In the genomic region with DNA sequence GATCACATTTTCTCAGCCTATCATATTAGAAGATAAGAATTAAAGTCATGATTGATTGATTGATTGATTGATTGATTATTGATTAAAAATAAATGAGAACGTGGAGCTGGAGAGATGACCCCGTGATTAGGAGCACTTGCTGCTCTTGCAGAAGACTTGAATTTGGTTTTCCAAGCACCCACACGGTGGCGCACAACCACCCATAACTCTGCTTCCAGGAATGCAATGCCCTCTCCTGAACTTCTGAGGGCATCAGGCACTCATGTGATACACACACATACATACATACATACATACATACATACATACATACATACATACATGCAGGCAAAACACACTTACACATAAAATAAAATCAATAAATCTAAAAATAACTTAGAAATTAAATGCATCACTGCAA, we compare ENCODE assay signal across 9 mouse cellular contexts. TPM values are rescaled to one million over a fixed set of nuclear protein-coding genes. Genes with fewer than 3 reads are reported as not detected.
DNase-seq lines count a peak whose midpoint lies in the region; ATAC-seq and TF ChIP-seq lines count a peak whose summit lies in the region.
"Had no signal": no experiment of that assay in that cellular context is flagged by ENCODE, and none has a peak within 500 bp of the region (broad histone marks: within the 10 kb centered on the region; RNA-seq: fewer than 3 reads in every experiment).

No protein-coding gene starts in this region.

- no peak overlapping the region for H3K4me3 ChIP-seq in midbrain, postnatal 0 days (ENCODE audit: low read depth, low read length)
- no peak overlapping the region for H3K4me3 ChIP-seq in midbrain, embryonic 11.5 days (ENCODE audit: low read depth, low read length)
- H3K4me3 ChIP-seq in embryonic facial prominence, embryonic 11.5 days (ENCODE audit: low read depth, low read length) = no peak overlapping the region

- TF ChIP-seq CTCF in midbrain, postnatal 0 days (IDR thresholded peaks at IDR 0.05) = peak; percentile 51

- 77% methylated on average over 4 of the region's 4 CpGs for WGBS in midbrain, postnatal 0 days
- 57% methylated on average over 4 of the region's 4 CpGs for WGBS in midbrain, embryonic 11.5 days
- 61% methylated on average over 4 of the region's 4 CpGs for WGBS in embryonic facial prominence, embryonic 11.5 days

- H3K4me2 ChIP-seq in midbrain, postnatal 0 days (ENCODE audit: low read depth, low read length, poor library complexity, severe bottlenecking) = no peak overlapping the region
- H3K4me2 ChIP-seq in midbrain, embryonic 11.5 days = no peak overlapping the region
- no peak overlapping the region for H3K4me2 ChIP-seq in embryonic facial prominence, embryonic 11.5 days (ENCODE audit: low read depth, low read length)

- H3K9ac ChIP-seq in midbrain, postnatal 0 days (replicated peaks; ENCODE audit: low read length, poor library complexity, severe bottlenecking) = no peak overlapping the region
- H3K9ac ChIP-seq in midbrain, embryonic 11.5 days (ENCODE audit: low read length) = no peak overlapping the region
- no peak overlapping the region for H3K9ac ChIP-seq in embryonic facial prominence, embryonic 11.5 days (replicated peaks; ENCODE audit: low read length)

- H3K36me3 ChIP-seq in midbrain, postnatal 0 days (ENCODE audit: insufficient read depth, low read length) = no peaks in the 10 kb centered on the region
- H3K36me3 ChIP-seq in midbrain, embryonic 11.5 days (ENCODE audit: control insufficient read depth, insufficient read depth, low read length) = no peaks in the 10 kb centered on the region
- H3K36me3 ChIP-seq in embryonic facial prominence, embryonic 11.5 days (replicated peaks; ENCODE audit: control insufficient read depth, insufficient read depth, low read depth, low read length) = no peaks in the 10 kb centered on the region
- peaks cover 5% of the 10 kb centered on the region for H3K36me3 ChIP-seq in splenic B cell, adult 2 months (ENCODE audit: control insufficient read depth, insufficient read depth, low read length, poor library complexity, severe bottlenecking)

- ATAC-seq in midbrain, postnatal 0 days (ENCODE audit: low FRiP score) = no peak
- ATAC-seq in midbrain, embryonic 11.5 days (ENCODE audit: low FRiP score) = no peak
- ATAC-seq in embryonic facial prominence, embryonic 11.5 days (replicated peaks; ENCODE audit: insufficient number of reproducible peaks, low FRiP score, low TSS enrichment, low read depth) = no peak
- no peak for ATAC-seq in megakaryocyte-erythroid progenitor cell, adult 5-6 weeks (replicated peaks; ENCODE audit: low FRiP score, low TSS enrichment, poor library complexity, severe bottlenecking)

- peak; percentile 43 for DNase-seq in embryo, embryonic 10 days (ENCODE audit: low spot score)
- no peak for DNase-seq in embryo, embryonic 9.5 days (ENCODE audit: extremely low spot score)
- no peak for DNase-seq in midbrain, postnatal 0 days (ENCODE audit: low spot score)
- no peak for DNase-seq in midbrain, embryonic 11.5 days (ENCODE audit: low spot score, missing footprints)
- peak; percentile 7 for DNase-seq in embryonic facial prominence, embryonic 11.5 days (ENCODE audit: low spot score)
- DNase-seq in splenic B cell, adult 2 months (ENCODE audit: low read depth, low spot score) = peak; percentile 34
- no peak for DNase-seq in frontal cortex, postnatal 10 days (ENCODE audit: low spot score in 2 of 2)
- DNase-seq: retina, postnatal 1 day had no signal

- no peaks in the 10 kb centered on the region for H3K27me3 ChIP-seq in midbrain, postnatal 0 days (ENCODE audit: insufficient read depth, low read length)
- no peaks in the 10 kb centered on the region for H3K27me3 ChIP-seq in midbrain, embryonic 11.5 days (ENCODE audit: control insufficient read depth, insufficient read depth, low read length)
- no peaks in the 10 kb centered on the region for H3K27me3 ChIP-seq in embryonic facial prominence, embryonic 11.5 days (ENCODE audit: control insufficient read depth, insufficient read depth, low read length)
- no peaks in the 10 kb centered on the region for H3K27me3 ChIP-seq in splenic B cell, adult 2 months (ENCODE audit: control insufficient read depth, insufficient read depth, low read length, poor library complexity, severe bottlenecking)

- H3K4me1 ChIP-seq in midbrain, postnatal 0 days (ENCODE audit: insufficient read depth, low read length) = no peaks in the 10 kb centered on the region
- no peaks in the 10 kb centered on the region for H3K4me1 ChIP-seq in midbrain, embryonic 11.5 days (ENCODE audit: control insufficient read depth, insufficient read depth, low read length)
- H3K4me1 ChIP-seq in embryonic facial prominence, embryonic 11.5 days (ENCODE audit: control insufficient read depth, insufficient read depth, low read length) = no peaks in the 10 kb centered on the region

- no peak overlapping the region for H3K27ac ChIP-seq in midbrain, postnatal 0 days (ENCODE audit: low read depth, low read length)
- no peak overlapping the region for H3K27ac ChIP-seq in midbrain, embryonic 11.5 days (ENCODE audit: low read depth, low read length)
- H3K27ac ChIP-seq in embryonic facial prominence, embryonic 11.5 days (replicated peaks; ENCODE audit: low read depth, low read length) = no peak overlapping the region

- no peaks in the 10 kb centered on the region for H3K9me3 ChIP-seq in midbrain, postnatal 0 days (ENCODE audit: low read length)
- H3K9me3 ChIP-seq in midbrain, embryonic 11.5 days (ENCODE audit: control insufficient read depth, low read length) = no peaks in the 10 kb centered on the region; the same call in 1 of the 2 replicates
- no peaks in the 10 kb centered on the region for H3K9me3 ChIP-seq in embryonic facial prominence, embryonic 11.5 days (replicated peaks; ENCODE audit: control insufficient read depth, low read length)

RNA-seq across cellular contexts. Expression of a gene that starts 45.6 kb away (rescaled TPM):
- 0.57 and 0.82 TPM in 2 replicates for total RNA-seq in midbrain, postnatal 0 days (2014; rRNA removed)
- 0.12 and 0.35 TPM in 2 replicates for polyA plus RNA-seq in midbrain, postnatal 0 days (2015; fragmentation: Nextera tagmentation; extraction: Ambion mirVana)
- polyA plus RNA-seq in midbrain, embryonic 11.5 days (2014; fragmentation: Nextera tagmentation; extraction: Ambion mirVana) = 0.04 and 0.06 TPM in 2 replicates
- polyA plus RNA-seq in embryonic facial prominence, embryonic 11.5 days (2014; fragmentation: Nextera tagmentation; extraction: Ambion mirVana) = 0.22 and 0.24 TPM in 2 replicates
- 8.4 and 14.0 TPM in 2 replicates for total RNA-seq in megakaryocyte-erythroid progenitor cell, adult 5-6 weeks (2014; fragmentation: Nextera tagmentation)
- 3.1 and 3.6 TPM in 2 replicates for total RNA-seq in megakaryocyte-erythroid progenitor cell, adult 5-6 weeks (2017)

Comparison
In these comparisons a context has a peak if more than half of its experiments do, and no peak if none do; other contexts are left out.
1. DNase-seq: peak in embryo, embryonic 10 days (single experiment), embryonic facial prominence, embryonic 11.5 days (single experiment) and splenic B cell, adult 2 months (single experiment); none in embryo, embryonic 9.5 days (single experiment), midbrain, postnatal 0 days (single experiment), midbrain, embryonic 11.5 days (single experiment) and frontal cortex, postnatal 10 days (0 of 2).